In the genomic region with DNA sequence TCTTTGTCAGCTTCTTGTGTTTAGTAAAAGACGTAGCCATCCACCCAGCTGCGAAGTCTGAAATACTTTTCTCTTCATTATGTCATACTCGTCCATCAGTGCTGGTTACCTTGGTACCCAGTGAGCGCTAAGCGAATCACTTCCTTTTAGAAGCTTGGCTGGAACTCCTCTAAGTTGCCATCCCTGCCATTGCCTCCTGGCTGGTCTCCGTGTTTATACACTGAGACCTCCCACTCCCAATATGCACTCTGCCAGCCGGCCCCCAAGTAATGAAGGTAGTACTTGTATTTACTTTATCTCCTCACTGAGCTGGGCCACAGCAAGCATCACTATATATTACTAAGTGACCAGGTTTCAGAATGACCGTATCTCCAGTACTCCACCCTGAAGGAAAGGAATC, we compare ENCODE assay signal across 17 mouse cellular contexts.
DNase-seq lines count a peak whose midpoint lies in the region; ATAC-seq and TF ChIP-seq lines count a peak whose summit lies in the region.
"Had no signal": no experiment of that assay in that cellular context is flagged by ENCODE, and none has a peak within 500 bp of the region (broad histone marks: within the 10 kb centered on the region; RNA-seq: fewer than 3 reads in every experiment).

No protein-coding gene starts in this region.

- no peak for DNase-seq in frontal cortex, adult 2 months (ENCODE audit: extremely low spot score in 1 of 2, low spot score in 1 of 2)
- no peak for DNase-seq in left cerebral cortex, adult 2 months (ENCODE audit: extremely low spot score in 1 of 2, low spot score in 2 of 2)
- DNase-seq in left cerebral cortex, adult 18-20 months (ENCODE audit: low spot score in 2 of 2): no peak
- DNase-seq in brain, embryonic 18.5 days (ENCODE audit: low read depth, low spot score): peak; percentile 4
- peak; percentile 48 to 57 for DNase-seq in layer of hippocampus, adult 8-10 months (ENCODE audit: low spot score in 2 of 2)
- DNase-seq in embryo, embryonic 10 days (ENCODE audit: low spot score): no peak
- DNase-seq: heart, postnatal 14 days; kidney, adult 18-20 months; liver, embryonic 13.5 days; lung, embryonic 14.5 days; lung, postnatal 4 days; thymus, postnatal 25 days had no signal

- ATAC-seq in frontal cortex, adult (ENCODE audit: low TSS enrichment): peak; percentile 24; the same call in 1 of the 2 replicates

- H3K4me3 ChIP-seq in left cerebral cortex, adult 2 months: no peak overlapping the region
- H3K4me3 ChIP-seq: embryonic facial prominence, embryonic 15.5 days; heart, embryonic 12.5 days; limb, embryonic 13.5 days; liver, embryonic 13.5 days had no signal

- intact Hi-C loops in left cerebral cortex, adult 2 months (cut with DNase I): loop anchor here (5.0 kb wide), 2 partner anchors 240 to 745 kb away; no protein-coding TSS in a partner anchor

- peak overlapping the region; percentile 64 for H3K27ac ChIP-seq in left cerebral cortex, adult 2 months
- H3K27ac ChIP-seq: embryonic facial prominence, embryonic 15.5 days; kidney, postnatal 0 days; limb, embryonic 13.5 days; liver, embryonic 13.5 days had no signal

- no peak for TF ChIP-seq CTCF in left cerebral cortex, adult 2 months (IDR thresholded peaks at IDR 0.05)

Comparison
In these comparisons a context has a peak if more than half of its experiments do, and no peak if none do; other contexts are left out.
1. DNase-seq: peak in brain, embryonic 18.5 days (single experiment) and layer of hippocampus, adult 8-10 months (2 of 2); none in frontal cortex, adult 2 months (0 of 2), left cerebral cortex, adult 2 months (0 of 2), left cerebral cortex, adult 18-20 months (0 of 2) and embryo, embryonic 10 days (single experiment).